Mouse (Mus musculus) spleen, adult 12 weeks (tissue): ENCODE results near the gene Tor2a.

Experiments used
- DNase-seq: peaks from one replicate; pipeline ENCODE4 v3.0.0; 2022; ENCODE audit warnings: low spot score

Tor2a gene

DNA sequence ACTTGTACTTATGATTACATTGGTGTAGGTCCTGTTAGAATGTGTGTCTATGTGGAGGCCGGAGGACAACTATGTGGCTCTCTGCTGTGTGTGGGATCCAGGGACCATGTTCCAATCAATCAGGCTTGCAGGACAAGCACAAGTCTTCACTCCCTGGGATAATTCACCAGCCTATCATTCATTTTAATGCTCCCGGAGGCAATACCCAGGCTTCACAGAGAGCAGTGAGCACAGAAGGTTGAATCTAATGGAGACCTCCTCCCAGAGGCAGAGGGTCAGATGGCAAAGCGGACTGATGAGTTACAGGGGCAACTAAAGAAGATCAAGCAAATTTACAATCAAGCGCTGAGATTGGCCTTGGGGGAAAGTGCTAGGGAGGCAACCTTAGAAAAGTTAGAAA, 27.5 kb upstream of the Tor2a start:
- DNase-seq = no peak

DNA sequence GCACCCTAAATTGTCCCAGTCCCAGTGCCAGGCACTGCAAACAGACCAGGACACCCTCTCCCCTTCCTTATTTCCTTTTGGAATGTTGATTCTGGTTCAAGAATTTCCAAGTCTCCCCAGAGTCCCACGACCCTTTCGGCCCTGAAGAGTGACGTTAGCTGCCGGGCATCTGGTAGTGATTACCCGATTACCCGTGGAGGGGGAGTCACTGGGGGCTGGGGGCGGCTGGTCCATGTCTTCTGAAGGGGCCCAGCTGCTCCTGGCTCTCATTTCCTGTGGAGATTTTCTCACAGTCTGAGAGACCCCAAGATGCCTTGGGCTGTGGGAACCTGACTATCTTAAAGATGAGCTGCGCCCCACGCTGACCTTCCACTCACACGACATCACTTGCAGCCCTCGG, 26.2 kb upstream of the Tor2a start:
- no peak for DNase-seq

DNA sequence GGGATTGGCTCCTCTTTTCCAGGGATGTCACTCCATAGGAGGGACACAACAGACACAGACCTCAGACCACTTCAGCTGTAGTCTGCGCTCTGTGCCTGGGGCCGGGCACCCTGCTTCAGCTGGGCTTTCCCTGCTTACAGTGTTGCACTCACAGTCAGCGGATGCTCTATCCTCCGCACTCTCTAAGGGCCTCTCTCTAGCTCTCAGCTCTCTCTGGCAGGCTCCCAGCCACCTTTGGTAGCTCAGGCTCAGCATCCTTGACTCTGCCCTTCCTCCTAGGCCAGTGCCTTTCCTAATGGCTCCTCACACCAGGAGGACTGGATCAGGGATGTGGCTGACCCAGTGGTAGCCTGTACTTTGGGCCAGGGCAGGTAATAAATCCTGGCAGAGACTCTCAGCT, 25.1 kb upstream of the Tor2a start:
- no peak for DNase-seq

DNA sequence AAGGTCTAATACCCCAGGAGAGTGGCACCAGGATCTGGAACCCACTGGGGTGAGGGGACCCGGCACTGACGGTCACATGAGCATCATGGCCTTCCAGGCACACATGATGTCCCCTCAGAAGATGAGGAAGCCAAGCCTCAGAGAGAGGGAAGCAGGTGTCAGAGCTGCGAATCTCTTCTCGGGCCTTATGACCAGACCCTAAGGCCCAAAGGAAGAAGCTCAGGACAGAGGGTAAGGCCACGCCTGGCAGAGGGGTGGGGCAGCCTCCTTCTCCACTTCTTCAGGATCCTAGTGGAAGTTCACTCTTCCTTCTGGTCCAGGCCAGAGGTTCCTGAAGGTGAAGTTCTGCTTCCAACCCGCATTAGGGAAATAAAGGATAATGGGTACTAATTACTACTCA, 24.3 kb upstream of the Tor2a start:
- DNase-seq = no peak

DNA sequence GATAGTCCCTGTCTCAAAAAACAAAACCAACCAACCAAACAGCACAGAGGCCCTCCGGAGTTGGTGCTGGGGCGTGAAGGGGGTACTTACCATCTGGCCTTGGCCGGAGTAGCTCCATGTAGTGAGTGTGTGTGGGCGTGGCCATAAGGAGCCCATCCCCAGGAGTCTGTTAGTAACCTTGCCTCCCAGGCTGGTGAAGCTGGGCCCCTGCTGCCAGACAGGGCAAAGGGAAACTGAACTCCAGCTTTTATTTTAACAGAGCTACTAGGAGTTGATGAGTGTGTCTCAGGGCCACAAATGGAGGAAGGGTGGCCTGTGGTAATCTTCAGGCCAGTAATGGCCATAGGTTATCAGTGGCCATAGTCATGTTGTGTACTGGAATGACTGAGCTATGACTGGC, 22.6 kb upstream of the Tor2a start:
- DNase-seq = no peak

DNA sequence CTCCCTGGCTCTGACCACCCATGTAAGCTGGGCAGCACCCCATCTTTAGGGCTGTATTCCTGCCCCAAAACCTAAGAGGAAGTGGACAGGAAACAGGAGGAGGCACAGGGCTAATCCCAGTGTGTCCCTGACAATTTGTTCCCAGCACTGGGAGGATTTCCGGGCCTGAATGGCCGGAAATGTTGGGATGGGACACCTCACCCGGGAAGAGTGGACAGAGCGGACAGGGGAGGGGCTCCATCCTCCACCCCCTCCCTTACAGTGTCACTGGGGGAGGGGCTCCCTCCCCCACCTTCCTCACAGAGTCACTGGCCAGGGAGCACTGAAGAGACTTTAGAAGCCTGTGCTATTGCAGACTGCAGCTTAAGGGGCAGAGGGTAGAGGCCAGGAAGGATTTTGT, 22.1 kb upstream of the Tor2a start:
- no peak for DNase-seq

DNA sequence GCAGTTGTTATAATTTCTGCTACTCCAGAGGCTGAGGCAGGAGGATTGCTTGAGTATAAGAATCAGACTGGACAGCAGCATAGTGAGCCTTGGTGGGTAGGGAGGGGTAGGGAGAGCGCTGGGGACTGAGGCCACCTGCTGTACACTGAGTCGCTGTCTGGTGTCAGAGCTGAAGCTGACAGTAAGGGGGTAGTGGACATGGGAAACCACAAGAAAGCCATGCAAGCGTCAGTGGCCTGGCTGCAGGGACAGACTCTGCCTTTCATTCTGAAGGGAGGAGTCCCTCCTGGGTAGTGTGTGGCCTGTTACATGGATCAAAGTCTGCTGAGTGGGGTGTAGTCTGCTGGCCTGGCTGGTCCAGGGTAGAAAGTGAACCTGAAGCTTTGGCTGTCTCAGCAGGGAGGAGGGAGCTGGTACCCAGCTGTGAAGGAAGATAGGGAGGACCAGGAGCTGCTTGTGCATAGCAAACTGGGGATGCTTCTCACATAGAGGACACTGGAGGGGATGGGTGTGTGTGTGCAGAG, 20.7 kb upstream of the Tor2a start:
- no peak for DNase-seq

DNA sequence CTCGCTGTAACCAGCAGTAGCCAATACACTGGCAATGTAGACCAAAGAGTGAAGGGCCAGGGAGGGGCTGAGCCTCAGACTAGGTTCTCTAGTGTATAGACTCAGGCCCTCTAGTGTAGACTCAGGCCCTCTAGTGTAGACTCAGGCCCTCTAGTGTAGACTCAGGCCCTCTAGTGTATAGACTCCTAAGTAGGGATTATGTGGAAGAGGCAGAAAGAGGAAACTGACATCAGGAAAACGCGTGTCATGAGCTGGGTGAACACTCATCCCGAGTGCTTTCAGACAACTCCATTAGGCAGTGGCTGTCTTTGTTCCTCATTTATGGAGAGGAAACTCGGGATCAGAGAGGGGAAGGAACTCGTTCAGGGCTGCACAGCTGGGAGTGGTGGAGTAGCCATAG, 20.0 kb upstream of the Tor2a start:
- no peak for DNase-seq

DNA sequence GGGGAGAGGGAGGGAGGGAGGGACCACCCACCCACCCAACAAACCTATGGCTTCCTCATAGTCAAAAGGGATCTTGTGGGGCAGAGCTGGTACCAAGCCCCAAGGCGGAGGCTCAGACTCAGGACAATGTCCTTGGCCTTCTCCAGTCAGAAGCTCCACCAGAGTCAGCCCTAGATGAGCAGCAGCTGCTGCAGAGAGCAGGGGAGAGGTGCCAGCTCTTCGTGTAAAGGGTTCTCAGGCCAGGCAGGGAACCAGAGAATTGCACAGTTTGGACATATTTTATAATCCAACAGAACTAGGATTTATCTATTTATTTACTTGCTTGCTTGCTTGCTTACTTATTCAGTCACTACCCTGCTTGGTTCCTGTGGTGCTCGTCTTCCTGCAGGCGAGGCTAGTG, 17.7 kb upstream of the Tor2a start:
- no peak for DNase-seq

DNA sequence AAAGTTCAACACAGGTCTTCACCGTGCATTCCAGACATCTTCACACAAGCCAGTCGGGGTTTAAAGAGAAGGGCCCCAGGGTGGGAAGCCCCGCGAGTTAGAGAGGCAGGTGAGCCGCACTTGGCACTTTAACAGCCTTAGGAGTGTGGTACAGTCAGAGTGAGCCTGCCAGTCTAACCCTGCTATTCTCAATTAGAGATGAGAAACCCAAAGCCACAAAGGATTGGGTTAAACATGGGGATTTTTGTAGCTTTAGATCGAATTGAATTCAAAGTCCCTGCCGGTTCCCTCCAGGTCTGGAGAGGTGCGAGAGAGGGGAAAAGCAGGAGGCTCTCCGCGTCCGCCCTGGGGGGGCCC, 16.1 kb upstream of the Tor2a start, which contains the start of gene 6330409D20Rik:
Gene 6330409D20Rik (minus strand): TSS at position 101 of the 357 bp plus-strand sequence.
- no peak for DNase-seq

DNA sequence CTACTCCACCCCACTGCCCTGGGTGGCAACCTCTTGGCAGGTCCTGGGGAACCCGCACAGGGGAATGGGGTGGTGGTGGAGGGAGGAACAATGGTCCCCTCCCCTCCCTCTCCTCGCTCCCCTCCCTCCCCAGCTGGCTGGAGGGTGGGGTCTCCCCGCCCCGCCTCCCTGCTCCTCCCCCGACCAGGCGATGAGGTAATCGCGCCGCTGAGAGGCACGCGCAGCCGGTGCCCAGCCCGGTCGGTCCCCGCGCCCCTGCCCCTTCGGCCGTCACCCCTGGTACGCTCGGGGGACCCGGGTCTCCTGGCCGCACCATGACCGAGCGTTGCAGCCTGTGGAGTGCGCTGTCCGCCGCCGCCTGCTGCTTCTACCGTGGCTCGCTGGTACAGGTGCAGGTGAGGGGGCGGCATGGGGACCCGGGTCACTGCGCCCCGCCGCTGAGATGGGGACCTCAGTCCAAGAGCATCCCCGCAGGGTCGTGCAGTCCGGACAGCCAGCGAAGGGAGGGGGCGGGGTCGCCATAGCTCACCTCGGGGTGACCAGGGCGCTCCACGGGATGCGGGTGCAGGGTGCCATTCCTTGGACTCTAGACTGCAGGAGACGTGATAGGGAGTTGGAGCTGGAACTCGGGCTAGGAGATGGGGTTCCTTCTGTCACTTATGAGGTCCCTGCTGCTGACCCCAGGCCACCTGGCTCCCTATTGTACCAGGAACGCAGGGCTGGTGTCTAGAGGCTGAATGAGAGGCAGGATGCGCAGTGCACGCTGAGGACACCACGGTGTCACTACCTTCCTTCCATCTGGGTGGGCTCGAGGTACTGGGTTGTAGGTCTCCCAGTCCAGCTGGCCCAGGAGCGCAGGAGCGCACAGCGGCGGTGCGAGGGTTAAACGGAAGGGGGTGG, 15.5 kb upstream of the Tor2a start:
- DNase-seq = no peak

DNA sequence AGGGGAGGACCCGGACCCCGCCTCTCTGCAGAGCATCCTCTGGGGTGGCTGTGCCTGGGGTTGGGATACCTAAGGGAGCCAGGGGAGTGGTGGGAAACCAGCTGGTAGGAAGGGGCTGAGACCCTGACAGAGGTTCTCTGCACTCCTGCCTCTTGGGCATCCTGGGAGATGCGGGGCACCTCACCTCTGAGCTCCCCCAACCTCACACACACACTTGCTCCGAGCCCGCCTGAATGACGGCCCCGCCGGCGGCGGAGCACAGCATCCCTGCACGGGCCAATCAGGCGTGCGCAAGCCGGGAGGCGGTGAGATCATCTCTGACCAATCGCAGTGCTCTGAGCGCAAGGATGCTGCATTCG, 14.9 kb upstream of the Tor2a start:
- DNase-seq = no peak

DNA sequence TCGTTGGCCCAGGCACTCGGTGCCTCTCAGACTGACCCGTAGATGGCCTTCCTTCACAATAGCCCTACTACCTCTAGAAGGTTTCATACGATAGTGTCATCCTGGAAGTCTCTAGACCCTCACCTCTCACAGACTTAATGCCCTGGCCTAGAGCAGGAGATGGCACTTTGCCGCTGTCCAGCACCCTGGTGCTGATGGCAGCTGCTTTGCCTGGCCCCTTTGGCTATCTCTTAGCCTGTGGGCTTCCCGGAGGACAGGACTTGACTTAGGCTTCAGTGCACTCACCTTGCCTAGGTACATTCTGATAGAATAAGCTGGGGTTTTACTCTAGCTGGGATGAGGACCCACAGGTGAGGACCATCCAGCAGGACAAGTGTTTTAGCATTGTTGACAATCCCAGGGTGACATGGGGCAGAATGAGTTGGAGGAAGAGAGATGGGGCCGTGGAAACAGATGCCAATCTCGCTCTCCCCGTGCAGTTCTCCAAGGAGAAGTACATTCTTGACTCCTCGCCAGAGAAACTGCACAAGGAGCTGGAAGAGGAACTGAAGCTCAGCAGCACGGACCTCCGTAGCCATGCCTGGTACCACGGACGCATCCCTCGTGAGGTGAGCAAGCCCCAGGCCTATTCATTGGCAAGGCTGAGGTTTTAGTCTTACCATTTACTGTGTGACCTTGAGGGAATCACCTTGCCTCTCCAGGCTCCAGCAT, 12.6 kb upstream of the Tor2a start:
- DNase-seq = no peak

DNA sequence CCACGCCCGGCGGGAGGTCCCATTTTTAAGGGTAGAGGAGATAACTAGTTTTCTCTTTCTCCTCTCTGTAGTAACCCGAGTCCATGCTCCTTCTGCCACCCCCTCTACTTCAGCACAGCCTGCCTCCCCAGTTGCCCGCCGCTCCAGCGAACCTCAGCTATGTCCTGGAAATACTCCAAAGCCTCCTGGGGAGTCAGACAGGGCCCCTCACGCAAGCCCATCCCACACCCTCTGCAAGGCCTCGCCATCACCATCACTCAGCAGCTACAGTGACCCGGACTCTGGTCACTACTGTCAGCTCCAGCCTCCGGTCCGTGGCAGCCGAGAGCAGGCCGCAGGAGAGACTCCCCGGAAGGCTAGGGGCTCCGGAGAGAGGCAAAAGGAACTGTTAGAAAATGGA, 8.0 kb upstream of the Tor2a start:
- DNase-seq = no peak

DNA sequence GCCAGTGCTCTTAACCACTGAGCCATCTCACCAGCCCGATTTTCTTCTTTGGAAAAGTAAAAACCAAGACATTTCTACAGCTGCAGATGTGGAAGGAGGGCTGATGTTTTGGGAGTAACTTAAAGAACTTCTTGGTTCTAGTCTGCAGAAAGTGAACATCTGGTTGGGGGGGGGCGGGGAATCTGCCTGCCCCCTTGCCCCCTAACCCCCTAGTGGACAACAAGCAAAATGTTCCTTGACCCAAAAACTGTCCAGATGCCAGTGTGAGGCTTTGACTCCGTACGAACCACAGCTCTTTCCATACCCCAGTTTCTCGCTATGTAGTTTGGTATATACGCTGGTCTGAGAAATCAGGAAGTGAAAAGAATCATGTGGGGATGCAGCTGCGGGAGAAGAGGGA, 6.8 kb upstream of the Tor2a start:
- no peak for DNase-seq

DNA sequence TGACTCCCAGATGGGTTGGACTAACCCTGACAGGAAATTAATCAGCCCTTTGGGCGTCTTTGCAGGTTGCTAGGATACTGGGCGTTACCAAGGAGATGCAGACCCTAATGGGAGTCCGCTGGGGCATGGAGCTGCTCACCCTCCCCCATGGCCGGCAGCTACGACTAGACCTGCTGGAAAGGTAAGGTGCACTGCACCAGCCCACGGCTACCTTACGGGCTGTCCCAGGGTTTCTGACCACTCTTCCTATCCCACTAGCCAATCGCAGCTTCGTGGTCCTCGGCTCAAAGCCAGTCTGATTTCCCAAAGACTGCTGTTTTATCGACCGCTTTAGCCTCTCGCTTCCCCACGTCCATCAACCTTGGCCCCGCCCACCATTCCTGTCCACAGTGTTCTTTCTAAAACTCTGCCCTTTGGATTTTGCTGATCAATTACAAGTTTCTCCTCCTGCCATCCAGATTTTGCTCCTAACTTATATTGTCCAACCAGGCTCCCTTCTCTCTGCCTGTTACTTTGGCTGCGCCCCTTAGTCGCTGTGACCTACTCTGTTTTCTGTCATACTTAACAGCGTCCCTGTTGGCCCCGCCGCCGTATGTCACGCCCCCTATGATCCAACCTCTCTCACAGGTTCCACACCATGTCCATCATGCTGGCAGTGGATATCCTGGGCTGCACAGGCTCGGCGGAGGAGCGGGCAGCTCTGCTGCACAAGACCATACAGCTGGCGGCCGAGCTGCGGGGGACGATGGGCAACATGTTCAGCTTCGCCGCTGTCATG, 6.0 kb upstream of the Tor2a start:
- no peak for DNase-seq

DNA sequence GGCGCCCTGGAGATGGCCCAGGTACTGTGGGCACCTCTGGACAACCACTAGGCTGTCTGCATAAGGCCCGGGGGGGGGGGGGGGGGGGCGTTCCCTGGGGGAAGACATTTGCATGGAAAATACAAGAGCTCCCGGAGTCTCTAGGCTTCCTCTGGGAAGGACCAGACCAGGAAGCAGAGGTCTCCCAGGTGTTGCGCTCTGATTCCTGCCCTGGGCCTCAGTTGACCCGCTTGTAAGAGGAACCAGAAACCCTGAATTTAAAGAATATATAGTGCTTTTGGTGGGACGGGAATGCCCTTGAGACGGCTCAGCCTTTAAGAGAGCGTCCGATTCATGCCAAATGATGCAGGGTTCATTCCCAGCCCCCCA, 5.4 kb upstream of the Tor2a start:
- no peak for DNase-seq

DNA sequence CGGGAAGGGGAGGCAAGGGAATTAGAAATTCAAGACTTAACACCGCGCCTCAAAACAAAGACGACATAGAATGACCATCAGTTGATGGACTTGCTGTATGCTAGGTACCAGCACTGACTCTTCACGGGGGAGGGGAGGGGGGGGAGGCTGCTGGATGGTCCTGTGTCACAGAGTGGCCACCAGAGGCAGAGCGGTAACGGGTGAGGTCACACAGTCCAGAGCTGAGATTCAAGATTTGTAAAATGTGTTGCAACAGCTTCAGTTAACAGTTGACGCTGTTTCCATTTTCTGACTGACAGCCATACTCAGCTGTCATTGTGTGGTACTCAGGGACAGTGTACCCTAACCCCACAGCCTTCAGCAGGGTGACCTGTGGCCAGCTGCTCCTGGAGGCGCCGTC, 4.9 kb upstream of the Tor2a start:
- no peak for DNase-seq

DNA sequence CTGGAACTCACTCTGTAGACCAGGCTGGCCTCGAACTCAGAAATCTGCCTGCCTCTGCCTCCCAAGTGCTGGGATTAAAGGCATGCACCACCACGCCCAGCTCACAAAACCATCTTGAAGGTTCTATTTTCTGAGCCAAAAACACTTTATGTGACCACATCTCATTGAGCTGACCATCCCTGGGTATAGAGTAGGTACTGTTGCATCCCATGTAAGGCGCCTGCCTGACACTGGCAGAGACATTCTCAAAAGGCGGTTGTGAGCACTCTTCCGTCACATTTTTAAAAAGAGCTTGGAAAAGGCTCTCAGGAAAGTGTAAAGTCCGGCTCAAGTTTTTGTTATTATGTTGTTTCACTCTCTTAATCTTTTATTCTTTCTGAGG, 369 bp upstream of the Tor2a start:
- DNase-seq = no peak

DNA sequence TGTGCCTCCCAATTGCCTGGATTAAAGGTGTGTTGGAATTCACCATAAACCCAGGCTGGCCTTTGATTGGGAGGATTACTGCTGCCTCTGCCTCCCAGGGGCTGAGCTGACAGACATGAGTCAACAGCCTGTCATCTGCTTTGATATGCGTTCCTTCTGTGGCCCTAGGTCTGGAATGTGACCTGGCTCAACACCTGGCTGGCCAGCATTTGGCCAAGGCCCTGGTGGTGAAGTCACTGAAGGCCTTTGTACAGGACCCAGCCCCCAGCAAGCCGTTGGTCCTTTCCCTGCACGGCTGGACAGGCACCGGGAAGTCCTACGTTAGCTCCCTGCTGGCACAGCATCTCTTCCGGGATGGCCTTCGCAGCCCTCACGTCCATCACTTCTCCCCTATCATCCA, 1.5 kb downstream of the Tor2a start:
- no peak for DNase-seq

DNA sequence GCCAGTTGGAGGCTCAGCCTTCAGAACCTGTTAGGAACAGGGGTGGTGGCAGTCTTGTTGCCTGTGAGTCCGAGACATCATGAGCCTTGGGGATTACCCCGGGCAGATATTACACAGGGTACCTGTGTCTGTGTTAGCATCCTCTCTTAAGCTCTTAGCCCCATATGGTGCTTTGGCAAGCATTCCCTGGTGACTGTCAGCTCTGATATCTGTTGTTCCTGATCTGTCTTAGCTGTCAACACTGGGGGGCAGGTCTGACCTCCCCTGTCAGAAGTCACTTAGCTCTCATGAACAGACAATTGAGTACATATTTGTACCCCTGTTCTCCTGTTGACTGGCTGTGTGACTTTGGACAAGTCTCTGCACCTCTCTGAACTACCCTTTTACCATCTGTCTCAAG, 2.0 kb downstream of the Tor2a start:
- no peak for DNase-seq

DNA sequence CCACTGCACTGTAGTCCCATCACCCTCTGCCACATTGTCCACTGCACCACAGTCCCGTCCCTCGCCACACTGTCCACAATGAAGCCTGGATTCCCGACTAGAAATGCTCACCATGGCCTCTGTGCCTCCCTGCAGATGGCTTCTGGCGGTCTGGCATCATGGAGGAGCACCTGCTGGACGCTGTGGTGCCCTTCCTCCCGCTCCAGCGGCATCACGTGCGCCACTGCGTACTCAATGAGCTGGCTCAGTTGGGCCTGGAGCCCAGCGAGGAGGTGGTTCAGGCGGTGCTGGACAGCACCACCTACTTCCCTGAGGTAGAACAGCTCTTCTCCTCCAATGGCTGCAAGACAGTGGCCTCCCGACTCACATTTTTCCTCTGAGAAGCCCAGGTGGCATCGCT, 4.3 kb downstream of the Tor2a start:
- no peak for DNase-seq

DNA sequence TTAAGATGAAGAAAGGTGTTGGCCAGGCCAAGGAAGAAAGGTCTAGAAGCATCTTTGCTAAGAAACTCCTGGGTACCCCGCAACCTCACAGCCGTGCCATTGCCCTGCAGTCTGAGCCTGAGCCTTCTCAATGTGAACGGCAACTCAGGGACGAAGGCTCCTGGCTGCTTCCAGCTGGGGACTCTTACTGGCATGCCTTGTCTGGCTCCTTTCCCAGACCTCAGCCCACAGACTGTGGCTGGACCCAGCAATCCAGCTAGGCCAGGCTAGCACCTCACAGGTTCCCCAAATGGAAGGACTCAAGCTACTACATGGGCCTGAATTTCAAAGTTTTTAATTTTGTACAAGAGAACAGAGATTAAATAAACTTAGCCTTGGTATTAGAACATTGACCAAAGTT, 4.8 kb downstream of the Tor2a start:
- no peak for DNase-seq
